Mouse (Mus musculus) small intestine, adult 2 months (tissue): ENCODE data around the gene E2f6.
A peak's percentile ranks its signal among the peaks of the same experiment; 100 is the strongest.

ENCODE experiments used
- CTCF ChIP-seq: fragments of 200-500 bp; IDR thresholded peaks from 2 replicates; pipeline ENCODE4 v1.5.1; 2012; ENCODE audit warnings: low read depth, mild to moderate bottlenecking, control low read depth, inconsistent platforms, low read length, moderate library complexity, mixed read lengths; ENCODE audit not compliant: insufficient replicate concordance, insufficient read length; ENCODE audit errors: extremely low read depth
- POLR2A ChIP-seq: fragments of 200-500 bp; IDR thresholded peaks from 2 replicates; pipeline ENCODE4 v1.6.1; 2012; ENCODE audit warnings: low read depth, mild to moderate bottlenecking, control low read depth, inconsistent platforms, low read length, moderate library complexity

DNA sequence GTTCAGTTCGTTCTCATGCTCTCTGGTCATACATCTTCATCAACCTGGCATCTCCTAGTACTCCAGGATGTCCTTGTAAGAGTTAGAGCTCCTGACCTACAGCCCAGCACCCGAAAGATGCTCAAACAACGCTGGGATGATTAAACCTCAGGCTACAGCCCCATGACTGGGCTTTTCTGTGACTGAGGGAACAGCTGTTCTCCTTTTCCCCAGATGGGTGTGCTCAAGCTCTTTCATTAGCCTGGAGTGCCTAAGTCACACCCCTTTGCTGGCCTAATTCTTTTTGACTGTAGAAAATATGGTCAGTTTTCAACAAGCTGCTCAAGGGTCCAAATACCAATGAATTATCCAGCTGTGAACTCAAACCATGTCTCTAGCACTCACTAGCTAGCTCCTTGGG, 2.7 kb upstream of the E2f6 start:
- no peak for TF ChIP-seq POLR2A
- peak; percentile 46; the same call in 1 of the 2 replicates for TF ChIP-seq CTCF
